Mouse (Mus musculus) heart, adult 2 months (tissue): ENCODE measurements around the gene D430019H16Rik. TPM values are rescaled to one million over a fixed set of nuclear protein-coding genes. Genes with fewer than 3 reads are reported as not detected.

ENCODE experiments used
- DNase-seq, 2 experiments: peaks; one replicate each; pipeline ENCODE4 v3.0.0; 2021
- H3K27ac ChIP-seq: fragments of 200-600 bp; 2 replicates; pipeline ENCODE4 v1.8.1; 2022
- H3K27me3 ChIP-seq: fragments of 200-500 bp; 2 replicates; pipeline ENCODE4 v1.6.1; 2012; ENCODE audit warnings: mild to moderate bottlenecking, low read length, inconsistent platforms, mixed read lengths; ENCODE audit not compliant: control insufficient read depth, insufficient read depth
- H3K36me3 ChIP-seq: fragments of 200-500 bp; 2 replicates; pipeline ENCODE4 v1.6.1; 2012; ENCODE audit warnings: low read length, inconsistent platforms; ENCODE audit not compliant: control insufficient read depth, insufficient read depth
- H3K4me1 ChIP-seq: fragments of 200-500 bp; 2 replicates; pipeline ENCODE4 v1.6.1; 2011; ENCODE audit warnings: low read length; ENCODE audit not compliant: control insufficient read depth, insufficient read depth
- H3K4me3 ChIP-seq: fragments of 200-600 bp; 2 replicates; pipeline ENCODE4 v1.8.1; 2022
- H3K79me2 ChIP-seq: fragments of 200-500 bp; replicated peaks from 2 replicates; pipeline ENCODE4 v1.6.1; 2012; ENCODE audit warnings: mild to moderate bottlenecking, inconsistent platforms, low read length, moderate library complexity, mixed read lengths; ENCODE audit not compliant: control insufficient read depth, insufficient read depth
- H3K9ac ChIP-seq: fragments of 200-500 bp; 2 replicates; pipeline ENCODE4 v1.6.1; 2012; ENCODE audit warnings: low read depth, mild to moderate bottlenecking, control low read depth, inconsistent platforms, low read length, mixed read lengths
- CTCF ChIP-seq: fragments of 200-600 bp; IDR thresholded peaks from 2 replicates; pipeline ENCODE4 v1.8.1; 2022; ENCODE audit warnings: antibody characterized with exemption, mild to moderate bottlenecking, moderate library complexity
- EP300 ChIP-seq: fragments of 200-500 bp; IDR thresholded peaks from 2 replicates; pipeline ENCODE4 v1.6.1; 2011; ENCODE audit warnings: low read depth, low read length, control low read depth; ENCODE audit not compliant: insufficient read depth
- POLR2A ChIP-seq: fragments of 200-500 bp; IDR thresholded peaks from 2 replicates; pipeline ENCODE4 v1.6.1; 2011; ENCODE audit warnings: mild to moderate bottlenecking, low read depth, low read length, control low read depth; ENCODE audit not compliant: insufficient read depth
- WGBS: fragments of 180-500 bp; shearing (Covaris S2); methylation state at CpG from one replicate; pipeline ENCODE4 v1.1.7; 2018; 5-methylcytosine and 5-hydroxymethylcytosine counted together
- intact Hi-C: fragments of 180-260 bp; cut with DNase I; formaldehyde crosslinking; loops from one replicate; pipeline ENCODE4 v1.15.1; 2025
- polyA plus RNA-seq: library from polyadenylated mRNA; depleted of rRNA; stranded (reverse); fragments of >200 nt; gene quantifications from 2 replicates; pipeline ENCODE4 v1.2.3, GENCODE M21; 2012
- total RNA-seq, 2 experiments: library from RNA; stranded (reverse); gene quantifications; 2 replicates each; pipeline ENCODE4 v1.2.3; 2021

Gene D430019H16Rik
- total and polyA plus RNA-seq, 3 experiments, result 0.14 to 1.0 (median 0.16) TPM

DNA sequence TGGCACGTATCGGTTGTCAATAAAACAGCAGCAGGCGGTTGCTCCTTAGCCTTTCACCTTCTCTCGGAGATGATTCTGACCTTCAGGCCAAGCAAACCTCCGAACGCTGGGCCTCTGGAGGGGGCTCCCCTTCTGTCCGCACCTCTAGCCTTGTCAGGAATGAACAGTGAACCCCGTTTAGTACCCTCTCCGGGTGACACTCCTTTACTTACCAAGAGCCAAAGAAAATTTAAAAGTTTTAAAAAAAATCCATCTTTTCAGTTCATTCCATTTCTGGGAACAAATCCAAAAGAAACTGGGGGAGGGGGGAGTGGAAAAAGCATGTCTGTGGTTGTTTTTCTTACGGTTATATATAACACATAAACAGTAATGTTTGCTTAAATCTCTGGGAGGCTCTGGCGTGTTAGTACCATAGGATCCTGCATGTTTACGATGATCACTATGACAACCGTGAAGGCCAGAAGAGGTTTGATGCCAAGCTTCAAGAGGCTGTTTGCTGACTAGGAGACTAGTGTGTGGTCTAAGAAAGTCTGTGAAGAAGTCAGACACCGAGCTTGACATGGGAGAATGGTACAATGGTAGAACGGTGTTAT is 67.6 kb downstream of the D430019H16Rik start:
- no peaks in the 10 kb centered on the region for H3K36me3 ChIP-seq
- H3K9ac ChIP-seq, result no peak overlapping the region
- TF ChIP-seq EP300 (no peak), CTCF (no peak), POLR2A (no peak)
- H3K79me2 ChIP-seq, result no peaks in the 10 kb centered on the region
- intact Hi-C loops, result no loop called here
- H3K27ac ChIP-seq, result no peak overlapping the region
- peaks cover 11% of the 10 kb centered on the region for H3K4me1 ChIP-seq
- no peak overlapping the region for H3K4me3 ChIP-seq
- no peaks in the 10 kb centered on the region for H3K27me3 ChIP-seq
- WGBS, result 57% methylated on average over 15 of the region's 15 CpGs
- no peak for DNase-seq

DNA sequence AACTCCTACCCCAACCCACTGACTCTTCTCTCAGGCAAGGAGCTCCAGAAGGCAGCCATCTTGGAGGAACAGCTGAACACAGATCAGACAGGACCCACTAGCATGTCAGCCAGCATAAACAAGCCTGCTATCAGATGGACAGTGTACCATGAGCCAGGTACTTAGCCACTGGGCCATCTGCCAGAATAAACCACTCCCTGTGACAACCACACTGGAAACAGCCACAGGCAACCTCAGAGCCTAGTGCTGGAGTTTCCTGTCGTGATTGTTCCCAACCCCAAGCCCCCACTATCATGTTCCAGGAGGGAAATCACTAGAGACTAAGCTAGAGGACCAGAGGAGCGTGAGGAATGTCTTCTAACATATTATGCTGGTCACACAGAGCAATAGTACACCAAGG is 70.1 kb downstream of the D430019H16Rik start:
- intact Hi-C loops, result no loop called here
- TF ChIP-seq CTCF (no peak), EP300 (no peak), POLR2A (no peak)
- no peaks in the 10 kb centered on the region for H3K79me2 ChIP-seq
- H3K36me3 ChIP-seq, result no peaks in the 10 kb centered on the region
- no peak overlapping the region; the same call in 1 of the 2 replicates for H3K27ac ChIP-seq
- H3K9ac ChIP-seq, result no peak overlapping the region
- peak in 1 of 2 experiments; percentile 41 for DNase-seq
- no peaks in the 10 kb centered on the region for H3K27me3 ChIP-seq
- WGBS, result 42% methylated on average over 2 of the region's 2 CpGs
- peaks cover 13% of the 10 kb centered on the region for H3K4me1 ChIP-seq
- no peak overlapping the region for H3K4me3 ChIP-seq

DNA sequence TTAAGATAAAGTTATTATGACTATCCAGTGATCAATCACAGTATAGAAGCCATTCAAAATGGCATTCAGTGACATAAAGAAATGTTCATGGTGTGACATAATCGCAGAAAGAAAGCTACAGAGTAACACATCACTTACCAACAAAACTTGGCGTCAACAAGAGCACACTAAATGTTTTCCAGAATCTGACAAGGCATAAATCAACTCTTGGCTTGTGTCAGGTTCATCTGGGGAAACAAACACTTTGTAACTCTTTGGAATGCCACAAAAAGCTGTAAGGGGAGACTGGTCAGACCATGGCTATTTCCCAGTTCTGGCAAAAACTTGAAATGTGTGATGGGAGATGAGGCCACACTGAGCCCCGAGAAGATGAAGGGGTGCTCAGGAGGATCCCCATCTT is 72.5 kb downstream of the D430019H16Rik start:
- DNase-seq, result no peak
- Histone ChIP-seq H3K27ac (peak overlapping the region; percentile 61), H3K27me3 (no peaks in the 10 kb centered on the region), H3K9ac (no peak overlapping the region), H3K4me1 (peaks cover 2% of the 10 kb centered on the region; the same call in 1 of the 2 replicates), H3K79me2 (no peaks in the 10 kb centered on the region), H3K36me3 (no peaks in the 10 kb centered on the region), H3K4me3 (no peak overlapping the region)
- TF ChIP-seq CTCF (no peak), POLR2A (no peak), EP300 (no peak)
- WGBS, result 87% methylated on average over 3 of the region's 3 CpGs
- intact Hi-C loops, result no loop called here

DNA sequence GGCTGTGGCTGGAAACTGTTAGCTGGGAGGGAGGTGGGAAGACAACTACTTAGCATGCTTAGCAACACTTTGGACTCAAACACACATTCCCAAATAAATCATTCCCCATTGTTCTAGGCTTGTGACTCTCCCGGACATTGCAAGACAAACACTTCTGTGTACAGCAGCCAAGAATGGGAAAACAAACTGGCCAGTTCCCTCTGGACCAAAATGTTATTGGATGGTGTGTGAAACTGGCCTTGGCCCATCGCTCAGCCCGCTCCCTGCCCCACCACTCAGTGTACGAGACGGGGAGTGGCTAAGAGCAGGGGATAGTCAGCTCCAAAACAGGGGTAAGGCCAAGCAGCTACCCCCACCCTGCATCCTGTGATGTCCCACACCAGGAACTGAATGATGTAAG is 73.2 kb downstream of the D430019H16Rik start:
- no peaks in the 10 kb centered on the region for H3K36me3 ChIP-seq
- H3K4me1 ChIP-seq, result peaks cover 2% of the 10 kb centered on the region; the same call in 1 of the 2 replicates
- H3K27ac ChIP-seq, result peak overlapping the region; percentile 61
- intact Hi-C loops, result no loop called here
- H3K9ac ChIP-seq, result no peak overlapping the region
- no peak overlapping the region for H3K4me3 ChIP-seq
- no peaks in the 10 kb centered on the region for H3K27me3 ChIP-seq
- TF ChIP-seq POLR2A, result no peak
- no peak for TF ChIP-seq CTCF
- peak; percentile 20; the same call in 1 of the 2 replicates for TF ChIP-seq EP300
- peak; percentile 59 to 78 for DNase-seq
- no peaks in the 10 kb centered on the region for H3K79me2 ChIP-seq
- 33% methylated on average over 5 of the region's 5 CpGs for WGBS

DNA sequence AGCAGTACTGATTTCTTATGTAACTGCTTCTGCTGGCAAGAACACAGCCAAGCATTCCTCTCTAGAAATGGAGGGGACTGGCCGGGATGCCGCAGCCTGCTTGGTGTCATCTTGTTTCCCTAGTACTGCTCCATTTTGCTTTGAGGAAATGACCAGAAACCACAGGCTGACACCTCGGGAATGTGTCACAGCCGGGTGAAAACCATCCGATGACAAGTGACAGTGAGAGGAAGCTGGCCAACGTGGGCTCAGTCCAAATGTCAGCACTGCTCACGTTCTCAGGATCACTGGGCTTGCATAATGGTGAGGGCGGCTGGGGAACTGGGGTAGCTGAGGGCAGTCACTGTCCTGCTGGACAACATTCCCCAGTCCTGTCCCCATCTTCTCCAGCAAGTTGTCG is 75.9 kb downstream of the D430019H16Rik start:
- 43% methylated on average over 9 of the region's 9 CpGs for whole genome bisulfite sequencing
- Histone ChIP-seq H3K27me3 (no peaks in the 10 kb centered on the region), H3K9ac (no peak overlapping the region), H3K79me2 (no peaks in the 10 kb centered on the region), H3K27ac (no peak overlapping the region; the same call in 1 of the 2 replicates), H3K4me1 (peaks cover 2% of the 10 kb centered on the region; the same call in 1 of the 2 replicates), H3K36me3 (no peaks in the 10 kb centered on the region), H3K4me3 (no peak overlapping the region)
- peak in 1 of 2 experiments; percentile 55 for DNase-seq
- intact Hi-C loops, result no loop called here
- TF ChIP-seq POLR2A (no peak), EP300 (0 out of 2 replicates have a peak, but pooled peaks have one; percentile 41), CTCF (no peak)

DNA sequence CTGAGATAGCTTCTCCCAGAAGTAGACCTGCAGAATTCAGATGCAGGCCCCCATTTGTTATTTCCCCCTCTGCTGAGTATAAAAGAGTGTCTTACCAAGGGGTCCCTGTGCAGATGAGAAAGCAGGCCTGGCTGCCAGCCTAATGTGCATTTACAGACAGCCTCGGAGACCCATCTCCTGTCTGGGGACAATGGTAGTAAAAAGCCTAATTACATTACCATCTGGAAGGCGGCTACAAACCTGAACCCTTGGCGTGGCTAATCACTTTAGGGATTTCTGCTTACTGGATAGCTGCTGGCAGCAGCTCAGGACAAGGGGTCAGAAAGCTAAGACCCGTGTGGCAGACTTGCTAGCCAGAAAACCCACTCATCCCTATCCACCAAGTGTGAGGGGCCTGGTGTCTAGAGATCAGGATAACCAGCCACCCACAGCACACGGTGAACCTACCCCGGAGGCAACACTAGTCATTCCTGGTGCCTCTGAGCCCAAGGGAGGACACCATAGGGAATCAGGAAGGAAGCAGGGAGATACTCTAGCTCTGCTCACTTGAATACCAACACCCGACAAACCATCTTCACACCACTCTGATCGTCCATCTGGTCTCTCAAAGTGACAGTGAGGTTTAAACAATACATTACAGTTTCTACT is 78.2 kb downstream of the D430019H16Rik start:
- TF ChIP-seq EP300 (no peak), CTCF (no peak), POLR2A (no peak)
- Histone ChIP-seq H3K4me1 (no peaks in the 10 kb centered on the region; the same call in 1 of the 2 replicates), H3K79me2 (no peaks in the 10 kb centered on the region), H3K4me3 (no peak overlapping the region), H3K36me3 (no peaks in the 10 kb centered on the region), H3K27ac (no peak overlapping the region), H3K9ac (no peak overlapping the region), H3K27me3 (no peaks in the 10 kb centered on the region)
- peak in 1 of 2 experiments; percentile 34 for DNase-seq
- WGBS, result 54% methylated on average over 8 of the region's 8 CpGs
- intact Hi-C loops, result no loop called here
